Mouse (Mus musculus) bone marrow macrophage, adult 2 months (primary cell): ENCODE data around the gene Radil. TPM values are rescaled to one million over a fixed set of nuclear protein-coding genes. Genes with fewer than 3 reads are reported as not detected.

Source experiments
- H3K27ac ChIP-seq: 2 replicates; pipeline ENCODE4 v1.5.1; 2012; ENCODE audit warnings: low read depth, low read length; ENCODE audit not compliant: insufficient read depth
- H3K4me1 ChIP-seq: 2 replicates; pipeline ENCODE4 v1.6.1; 2012; ENCODE audit warnings: low read length; ENCODE audit not compliant: control insufficient read depth, insufficient read depth
- H3K4me3 ChIP-seq: 2 replicates; pipeline ENCODE4 v1.5.1; 2012; ENCODE audit warnings: mild to moderate bottlenecking, low read length, moderate library complexity; ENCODE audit not compliant: insufficient read depth
- CTCF ChIP-seq: IDR thresholded peaks from 2 replicates; pipeline ENCODE4 v1.5.1; 2012; ENCODE audit warnings: low read depth, mild to moderate bottlenecking, low read length, moderate library complexity
- POLR2A ChIP-seq: IDR thresholded peaks from 2 replicates; pipeline ENCODE4 v1.6.1; 2012; ENCODE audit warnings: mild to moderate bottlenecking, low read depth, low read length, borderline replicate concordance
- polyA plus RNA-seq: library from polyadenylated mRNA; stranded (reverse); fragments of >200 nt; gene quantifications from 2 replicates; pipeline ENCODE4 v1.2.4, GENCODE M21; 2012; ENCODE audit not compliant: missing spikeins, insufficient read depth, insufficient read length

Gene Radil
- polyA plus RNA-seq, 1 experiment, result not detected

GRCm38 (mm10) chr5:142489955-142490707 is 60.8 kb downstream of the Radil start:
- peaks cover 2% of the 10 kb centered on the region; the same call in 1 of the 2 replicates for H3K4me1 ChIP-seq
- H3K4me3 ChIP-seq, result no peak overlapping the region
- no peak overlapping the region for H3K27ac ChIP-seq
- TF ChIP-seq CTCF (no peak), POLR2A (no peak)

- H3K27ac ChIP-seq, result no peak overlapping the region
- no peak for TF ChIP-seq CTCF
- TF ChIP-seq POLR2A, result no peak
- H3K4me3 ChIP-seq, result no peak overlapping the region
- no peaks in the 10 kb centered on the region for H3K4me1 ChIP-seq
These were observed 64.2 kb downstream of the Radil start for GRCm38 (mm10) chr5:142486654-142487053.

- TF ChIP-seq POLR2A, result no peak
- no peak for TF ChIP-seq CTCF
- Histone ChIP-seq H3K4me1 (no peaks in the 10 kb centered on the region), H3K4me3 (no peak overlapping the region), H3K27ac (no peak overlapping the region)
These were observed 67.3 kb downstream of the Radil start for GRCm38 (mm10) chr5:142483581-142483980.

- no peak for TF ChIP-seq POLR2A
- peak; percentile 67; the same call in 1 of the 2 replicates for TF ChIP-seq CTCF
- Histone ChIP-seq H3K4me1 (no peaks in the 10 kb centered on the region), H3K4me3 (no peak overlapping the region), H3K27ac (no peak overlapping the region)
These were observed 68.4 kb downstream of the Radil start for GRCm38 (mm10) chr5:142482512-142482911.

GRCm38 (mm10) chr5:142478829-142479435 is 72.0 kb downstream of the Radil start:
- H3K27ac ChIP-seq, result no peak overlapping the region
- peaks cover 19% of the 10 kb centered on the region for H3K4me1 ChIP-seq
- no peak for TF ChIP-seq POLR2A
- peak; percentile 95 for TF ChIP-seq CTCF
- no peak overlapping the region for H3K4me3 ChIP-seq

- Histone ChIP-seq H3K4me1 (peaks cover 19% of the 10 kb centered on the region), H3K4me3 (no peak overlapping the region), H3K27ac (no peak overlapping the region)
- TF ChIP-seq CTCF (no peak), POLR2A (no peak)
These were observed 72.9 kb downstream of the Radil start for GRCm38 (mm10) chr5:142477866-142478615.

- H3K27ac ChIP-seq, result no peak overlapping the region
- peaks cover 19% of the 10 kb centered on the region for H3K4me1 ChIP-seq
- TF ChIP-seq POLR2A (no peak), CTCF (no peak)
- no peak overlapping the region for H3K4me3 ChIP-seq
These were observed 73.6 kb downstream of the Radil start for GRCm38 (mm10) chr5:142477346-142477745.

GRCm38 (mm10) chr5:142475669-142476068 is 75.2 kb downstream of the Radil start:
- TF ChIP-seq CTCF, result no peak
- no peak for TF ChIP-seq POLR2A
- peaks cover 19% of the 10 kb centered on the region for H3K4me1 ChIP-seq
- no peak overlapping the region for H3K27ac ChIP-seq
- no peak overlapping the region for H3K4me3 ChIP-seq

- no peak overlapping the region for H3K27ac ChIP-seq
- no peak for TF ChIP-seq CTCF
- TF ChIP-seq POLR2A, result no peak
- H3K4me3 ChIP-seq, result no peak overlapping the region
- peaks cover 19% of the 10 kb centered on the region for H3K4me1 ChIP-seq
These were observed 77.2 kb downstream of the Radil start for GRCm38 (mm10) chr5:142473696-142474095.

GRCm38 (mm10) chr5:142469796-142470195 is 81.1 kb downstream of the Radil start:
- Histone ChIP-seq H3K27ac (no peak overlapping the region), H3K4me3 (no peak overlapping the region), H3K4me1 (peaks cover 14% of the 10 kb centered on the region)
- TF ChIP-seq POLR2A, result no peak
- TF ChIP-seq CTCF, result no peak
